In genomic region chr10:22302344-22303057, GRCm38 (mm10) we compare ENCODE assay signal across 17 mouse cellular contexts. TPM values are rescaled to one million over a fixed set of nuclear protein-coding genes. Genes with fewer than 3 reads are reported as not detected.
DNase-seq lines count a peak whose midpoint lies in the region; ATAC-seq and TF ChIP-seq lines count a peak whose summit lies in the region.
"Had no signal": no experiment of that assay in that cellular context is flagged by ENCODE, and none has a peak within 500 bp of the region (broad histone marks: within the 10 kb centered on the region; RNA-seq: fewer than 3 reads in every experiment).

No protein-coding gene starts in this region.

- ATAC-seq in liver, embryonic 11.5 days (replicated peaks; ENCODE audit: low FRiP score), result no peak
- peak; percentile 70 for ATAC-seq in common myeloid progenitor, adult 5-6 weeks (replicated peaks; ENCODE audit: low read depth, poor library complexity, severe bottlenecking)
- ATAC-seq in midbrain, embryonic 13.5 days, result no peak
- ATAC-seq: forebrain, embryonic 15.5 days; intestine, postnatal 0 days had no signal

- 69% methylated on average over 5 of the region's 5 CpGs for WGBS in liver, adult 2 months
- 54% methylated on average over 5 of the region's 5 CpGs for WGBS in liver, embryonic 11.5 days
- 80% methylated on average over 5 of the region's 5 CpGs for WGBS in midbrain, embryonic 13.5 days

- H3K4me1 ChIP-seq in liver, adult 2 months (ENCODE audit: control insufficient read depth, insufficient read depth, low read length), result no peaks in the 10 kb centered on the region
- H3K4me1 ChIP-seq in liver, embryonic 11.5 days (replicated peaks; ENCODE audit: control insufficient read depth, insufficient read depth, low read length), result no peaks in the 10 kb centered on the region
- no peaks in the 10 kb centered on the region for H3K4me1 ChIP-seq in midbrain, embryonic 13.5 days (replicated peaks)
- H3K4me1 ChIP-seq: forebrain, embryonic 15.5 days; neural tube, embryonic 12.5 days had no signal

- no peak for TF ChIP-seq POLR2A in liver, adult 2 months (IDR thresholded peaks at IDR 0.05; ENCODE audit: extremely low read depth, insufficient read depth, low read length)

- peak; percentile 26 for DNase-seq in liver, adult 2 months (ENCODE audit: extremely low read depth, low read depth, low spot score)
- DNase-seq in liver, embryonic 11.5 days (ENCODE audit: low spot score), result no peak
- peak; percentile 87 for DNase-seq in CD4-positive helper T cell, adult 2 months (ENCODE audit: low read depth, low spot score)
- DNase-seq in natural killer cell, adult 2 months (ENCODE audit: low spot score in 2 of 2), result peak; percentile 42 to 48
- DNase-seq in adrenal gland, postnatal 14 days, result no peak
- no peak for DNase-seq in retina, postnatal 1 day
- DNase-seq: cerebellum, adult 9-11 months; heart, adult 11 months; heart, postnatal 14 days; kidney, postnatal 4 days had no signal

- no peaks in the 10 kb centered on the region for H3K36me3 ChIP-seq in liver, adult 2 months (ENCODE audit: control insufficient read depth, insufficient read depth, low read length)
- no peaks in the 10 kb centered on the region for H3K36me3 ChIP-seq in liver, embryonic 11.5 days (ENCODE audit: control insufficient read depth, insufficient read depth, low read length)
- H3K36me3 ChIP-seq in midbrain, embryonic 13.5 days, result no peaks in the 10 kb centered on the region
- H3K36me3 ChIP-seq: forebrain, embryonic 15.5 days; neural tube, embryonic 12.5 days had no signal

- no peaks in the 10 kb centered on the region for H3K27me3 ChIP-seq in liver, adult 2 months (ENCODE audit: control insufficient read depth, insufficient read depth, low read length)
- no peaks in the 10 kb centered on the region for H3K27me3 ChIP-seq in liver, embryonic 11.5 days (replicated peaks; ENCODE audit: control insufficient read depth, insufficient read depth, low read length)
- no peaks in the 10 kb centered on the region for H3K27me3 ChIP-seq in midbrain, embryonic 13.5 days
- H3K27me3 ChIP-seq: forebrain, embryonic 15.5 days; neural tube, embryonic 12.5 days had no signal

- TF ChIP-seq CTCF in liver, adult 2 months (IDR thresholded peaks at IDR 0.05; ENCODE audit: low read depth, low read length), result no peak

- H3K4me3 ChIP-seq in liver, adult 2 months (ENCODE audit: insufficient read depth, low read depth, low read length), result peak overlapping the region; percentile 42; the same call in 1 of the 2 replicates
- no peak overlapping the region for H3K4me3 ChIP-seq in liver, embryonic 11.5 days (ENCODE audit: low read depth, low read length)
- no peak overlapping the region for H3K4me3 ChIP-seq in midbrain, embryonic 13.5 days (replicated peaks)
- H3K4me3 ChIP-seq: forebrain, embryonic 15.5 days; neural tube, embryonic 12.5 days had no signal

- no peak overlapping the region for H3K9ac ChIP-seq in liver, adult 2 months (ENCODE audit: low read depth, low read length)
- no peak overlapping the region for H3K9ac ChIP-seq in liver, embryonic 11.5 days (ENCODE audit: low read depth, low read length)
- no peak overlapping the region for H3K9ac ChIP-seq in midbrain, embryonic 13.5 days (replicated peaks)
- H3K9ac ChIP-seq: forebrain, embryonic 15.5 days; neural tube, embryonic 12.5 days had no signal

- H3K27ac ChIP-seq in liver, adult 2 months (replicated peaks; ENCODE audit: insufficient read depth, low read depth, low read length), result 0 out of 2 replicates have a peak overlapping the region, but pooled peaks have one; percentile 52
- no peak overlapping the region for H3K27ac ChIP-seq in liver, embryonic 11.5 days (ENCODE audit: low read depth, low read length)
- H3K27ac ChIP-seq in midbrain, embryonic 13.5 days, result no peak overlapping the region
- H3K27ac ChIP-seq: forebrain, embryonic 15.5 days; neural tube, embryonic 12.5 days had no signal

- no peaks in the 10 kb centered on the region for H3K9me3 ChIP-seq in liver, embryonic 11.5 days (ENCODE audit: control insufficient read depth, low read length)
- no peaks in the 10 kb centered on the region for H3K9me3 ChIP-seq in midbrain, embryonic 13.5 days
- H3K9me3 ChIP-seq: forebrain, embryonic 15.5 days; neural tube, embryonic 12.5 days had no signal

- no peaks in the 10 kb centered on the region for H3K79me2 ChIP-seq in liver, adult 2 months (ENCODE audit: control insufficient read depth, insufficient read depth, low read length)

- no peak overlapping the region for H3K4me2 ChIP-seq in liver, embryonic 11.5 days
- no peak overlapping the region for H3K4me2 ChIP-seq in midbrain, embryonic 13.5 days (replicated peaks)
- H3K4me2 ChIP-seq: forebrain, embryonic 15.5 days; midbrain, embryonic 11.5 days; neural tube, embryonic 12.5 days had no signal

RNA-seq across cellular contexts. Expression of gene Raet1d, which starts 57.9 kb away (rescaled TPM):
- 13.0 and 18.3 TPM in 2 replicates for total RNA-seq in liver, adult 2 months (2014; rRNA removed)
- polyA plus RNA-seq in liver, adult 2 months (2012; rRNA removed), result 9.1 and 17.7 TPM in 2 replicates
- 8.0 and 8.1 TPM in 2 replicates for polyA plus RNA-seq in liver, embryonic 11.5 days (2014; fragmentation: Nextera tagmentation; extraction: Ambion mirVana)
- not detected in 2 replicates for total RNA-seq in common myeloid progenitor, adult 5-6 weeks (2017)
- total RNA-seq in adrenal gland, postnatal 14 days (2021), result 0.85 TPM in 1 of 2 replicates, not detected in the other
- polyA plus RNA-seq in midbrain, embryonic 13.5 days (2015; fragmentation: Nextera tagmentation; extraction: Ambion mirVana), result 5.5 and 5.9 TPM in 2 replicates
- total RNA-seq: left cerebral cortex, postnatal 10 days had no signal

Comparison
In these comparisons a context has a peak if more than half of its experiments do, and no peak if none do; other contexts are left out.
1. DNase-seq: peak in liver, adult 2 months (single experiment), CD4-positive helper T cell, adult 2 months (single experiment) and natural killer cell, adult 2 months (2 of 2); none in liver, embryonic 11.5 days (single experiment), adrenal gland, postnatal 14 days (single experiment) and retina, postnatal 1 day (single experiment).